Mouse (Mus musculus): ENCODE measurements at regions not wholly inside any gene's neighbourhood (a gene's known extent, or its start where the extent isn't known, plus 50 kb on each side); places are given as distances from the start of the nearest gene placed in this dataset.
"Not testable (repeated sequence)": the region's sequence is repeated elsewhere in the genome, so short reads cannot be mapped to it uniquely, and the experiment has no call there.

GRCm38 (mm10) chr2:75781781-75782211, 50.2 kb upstream of the Agps start:
- no peak overlapping the region for H3K9ac ChIP-seq (replicated peaks; ENCODE audit: low read depth, low read length)
- no peak for DNase-seq (ENCODE audit: low spot score)
- H3K4me1 ChIP-seq (ENCODE audit: control insufficient read depth, insufficient read depth), result peaks cover 9% of the 10 kb centered on the region; the same call in 1 of the 2 replicates
- no peak for ATAC-seq (ENCODE audit: insufficient read depth, low read depth)
- H3K36me3 ChIP-seq (replicated peaks; ENCODE audit: control insufficient read depth, insufficient read depth, low read length), result no peaks in the 10 kb centered on the region
- H3K27ac ChIP-seq (ENCODE audit: low read depth), result no peak overlapping the region
- no peak overlapping the region for H3K4me3 ChIP-seq (ENCODE audit: low read depth, low read length)
- TF ChIP-seq EP300 (IDR thresholded peaks at IDR 0.05; ENCODE audit: low read depth), result no peak
- no peaks in the 10 kb centered on the region for H3K9me3 ChIP-seq (replicated peaks; ENCODE audit: control insufficient read depth, low read length)
- 62% methylated on average over 6 of the region's 6 CpGs for WGBS
- H3K4me2 ChIP-seq (ENCODE audit: low read depth, low read length), result no peak overlapping the region
- no peaks in the 10 kb centered on the region for H3K27me3 ChIP-seq (ENCODE audit: control insufficient read depth, insufficient read depth, low read length)

DNA sequence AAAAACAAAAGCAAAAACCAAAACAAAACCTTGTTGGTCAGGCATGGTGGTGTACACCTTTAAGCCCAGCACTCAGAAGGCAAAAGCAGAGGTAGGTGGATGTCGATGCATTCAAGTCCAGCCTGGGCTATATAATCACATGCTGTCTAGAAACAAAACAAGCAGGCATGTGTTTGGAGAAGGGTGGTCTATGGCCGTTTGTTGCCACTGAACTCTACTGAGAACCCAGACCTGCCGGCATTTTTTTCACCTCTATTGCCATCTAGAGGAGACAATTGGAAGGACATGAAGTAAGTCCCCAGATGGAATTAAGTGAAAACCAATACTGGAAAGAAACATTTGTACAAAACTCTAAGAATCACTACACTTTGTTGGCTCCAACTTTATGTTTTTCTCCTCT, 50.9 kb upstream of the Agps start:
- 4% methylated on average over 3 of the region's 3 CpGs for WGBS

GRCm38 (mm10) chr2:75778628-75779027, 53.3 kb upstream of the Agps start:
- peaks cover 14% of the 10 kb centered on the region; the same call in 1 of the 2 replicates for H3K4me1 ChIP-seq (ENCODE audit: control insufficient read depth, insufficient read depth)
- not testable (repeated sequence) for H3K9me3 ChIP-seq (replicated peaks; ENCODE audit: control insufficient read depth, low read length); ATAC-seq (ENCODE audit: insufficient read depth, low read depth); H3K27me3 ChIP-seq (ENCODE audit: control insufficient read depth, insufficient read depth, low read length); H3K36me3 ChIP-seq (replicated peaks; ENCODE audit: control insufficient read depth, insufficient read depth, low read length); H3K9ac ChIP-seq (replicated peaks; ENCODE audit: low read depth, low read length); H3K4me3 ChIP-seq (ENCODE audit: low read depth, low read length); H3K27ac ChIP-seq (ENCODE audit: low read depth); DNase-seq (ENCODE audit: low spot score); H3K4me2 ChIP-seq (ENCODE audit: low read depth, low read length)
- 90% methylated on average over 3 of the region's 3 CpGs for WGBS

More for the DNA sequence above, 50.9 kb upstream of the Agps start:
- Histone ChIP-seq H3K4me1 (ENCODE audit: control insufficient read depth, insufficient read depth) (peaks cover 14% of the 10 kb centered on the region; the same call in 1 of the 2 replicates), H3K9me3 (replicated peaks; ENCODE audit: control insufficient read depth, low read length) (no peaks in the 10 kb centered on the region), H3K27ac (ENCODE audit: low read depth) (no peak overlapping the region), H3K4me2 (ENCODE audit: low read depth, low read length) (peak overlapping the region; percentile 29; the same call in 1 of the 2 replicates), H3K4me3 (ENCODE audit: low read depth, low read length) (no peak overlapping the region), H3K36me3 (replicated peaks; ENCODE audit: control insufficient read depth, insufficient read depth, low read length) (no peaks in the 10 kb centered on the region), H3K9ac (replicated peaks; ENCODE audit: low read depth, low read length) (no peak overlapping the region), H3K27me3 (ENCODE audit: control insufficient read depth, insufficient read depth, low read length) (no peaks in the 10 kb centered on the region)
- TF ChIP-seq CTCF (IDR thresholded peaks at IDR 0.05; ENCODE audit: low read depth) (peak; percentile 77), EP300 (IDR thresholded peaks at IDR 0.05; ENCODE audit: low read depth) (no peak)
- ATAC-seq (ENCODE audit: insufficient read depth, low read depth) (peak; percentile 52; the same call in 1 of the 2 replicates), DNase-seq (ENCODE audit: low spot score) (peak; percentile 83)

- no peaks in the 10 kb centered on the region for H3K9me3 ChIP-seq (replicated peaks; ENCODE audit: control insufficient read depth, low read length)
- no peak overlapping the region for H3K9ac ChIP-seq (replicated peaks; ENCODE audit: low read depth, low read length)
- peak overlapping the region; percentile 55 for H3K4me2 ChIP-seq (ENCODE audit: low read depth, low read length)
- TF ChIP-seq CTCF (IDR thresholded peaks at IDR 0.05; ENCODE audit: low read depth) (no peak), EP300 (IDR thresholded peaks at IDR 0.05; ENCODE audit: low read depth) (no peak)
- peak; percentile 62; the same call in 1 of the 2 replicates for ATAC-seq (ENCODE audit: insufficient read depth, low read depth)
- H3K27ac ChIP-seq (ENCODE audit: low read depth), result no peak overlapping the region
- peak overlapping the region; percentile 20 for H3K4me3 ChIP-seq (ENCODE audit: low read depth, low read length)
- peaks cover 24% of the 10 kb centered on the region for H3K4me1 ChIP-seq (ENCODE audit: control insufficient read depth, insufficient read depth)
- 3% methylated on average over 6 of the region's 6 CpGs for WGBS
- peak; percentile 68 for DNase-seq (ENCODE audit: low spot score)
- no peaks in the 10 kb centered on the region for H3K27me3 ChIP-seq (ENCODE audit: control insufficient read depth, insufficient read depth, low read length)
- H3K36me3 ChIP-seq (replicated peaks; ENCODE audit: control insufficient read depth, insufficient read depth, low read length), result no peaks in the 10 kb centered on the region
These were observed 54.9 kb upstream of the Agps start for GRCm38 (mm10) chr2:75777040-75777451.

GRCm38 (mm10) chr2:75776533-75776932, 55.4 kb upstream of the Agps start:
- Histone ChIP-seq H3K27ac (ENCODE audit: low read depth) (no peak overlapping the region), H3K9ac (replicated peaks; ENCODE audit: low read depth, low read length) (no peak overlapping the region), H3K36me3 (replicated peaks; ENCODE audit: control insufficient read depth, insufficient read depth, low read length) (no peaks in the 10 kb centered on the region), H3K4me1 (ENCODE audit: control insufficient read depth, insufficient read depth) (peaks cover 24% of the 10 kb centered on the region), H3K9me3 (replicated peaks; ENCODE audit: control insufficient read depth, low read length) (no peaks in the 10 kb centered on the region), H3K27me3 (ENCODE audit: control insufficient read depth, insufficient read depth, low read length) (no peaks in the 10 kb centered on the region), H3K4me2 (ENCODE audit: low read depth, low read length) (peak overlapping the region; percentile 55), H3K4me3 (ENCODE audit: low read depth, low read length) (peak overlapping the region; percentile 20)
- DNase-seq (ENCODE audit: low spot score) (no peak), ATAC-seq (ENCODE audit: insufficient read depth, low read depth) (no peak)
- no peak for TF ChIP-seq EP300 (IDR thresholded peaks at IDR 0.05; ENCODE audit: low read depth)
- no peak for TF ChIP-seq CTCF (IDR thresholded peaks at IDR 0.05; ENCODE audit: low read depth)
- 12% methylated on average over 12 of the region's 12 CpGs for WGBS

DNA sequence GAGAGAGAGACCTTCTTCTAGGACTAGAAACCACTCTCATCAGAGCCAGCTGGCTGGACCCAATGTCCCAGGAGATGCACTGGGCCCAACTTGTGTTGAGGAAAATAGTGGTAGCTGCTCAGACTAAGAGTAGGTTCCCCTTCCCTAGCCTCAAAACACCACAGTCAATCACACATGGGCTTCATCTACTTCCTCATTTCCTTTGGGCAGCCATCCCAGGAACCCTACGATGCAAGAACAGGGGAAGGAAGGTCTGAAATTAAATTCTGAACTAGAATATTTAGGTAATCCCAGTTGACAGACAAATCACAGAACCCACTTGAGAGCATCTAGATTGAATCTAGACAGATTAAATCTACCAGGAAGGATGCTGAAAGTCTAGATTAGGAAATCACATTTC, 56.8 kb upstream of the Agps start:
- TF ChIP-seq CTCF (IDR thresholded peaks at IDR 0.05; ENCODE audit: low read depth) (no peak), EP300 (IDR thresholded peaks at IDR 0.05; ENCODE audit: low read depth) (no peak)
- no peak overlapping the region for H3K9ac ChIP-seq (replicated peaks; ENCODE audit: low read depth, low read length)
- no peak overlapping the region for H3K27ac ChIP-seq (ENCODE audit: low read depth)
- ATAC-seq (ENCODE audit: insufficient read depth, low read depth), result no peak
- no peaks in the 10 kb centered on the region for H3K9me3 ChIP-seq (replicated peaks; ENCODE audit: control insufficient read depth, low read length)
- no peak for DNase-seq (ENCODE audit: low spot score)
- no peaks in the 10 kb centered on the region for H3K36me3 ChIP-seq (replicated peaks; ENCODE audit: control insufficient read depth, insufficient read depth, low read length)
- no peak overlapping the region for H3K4me2 ChIP-seq (ENCODE audit: low read depth, low read length)
- H3K4me1 ChIP-seq (ENCODE audit: control insufficient read depth, insufficient read depth), result peaks cover 27% of the 10 kb centered on the region
- no peak overlapping the region for H3K4me3 ChIP-seq (ENCODE audit: low read depth, low read length)
- H3K27me3 ChIP-seq (ENCODE audit: control insufficient read depth, insufficient read depth, low read length), result no peaks in the 10 kb centered on the region
- 46% methylated on average over 1 of the region's 1 CpGs for WGBS
